Mouse (Mus musculus) ES-CJ7 (cell line): ENCODE measurements at regions not wholly inside any gene's neighbourhood (a gene's known extent, or its start where the extent isn't known, plus 50 kb on each side); places are given as distances from the start of the nearest gene placed in this dataset.

ENCODE experiments used
- DNase-seq: peaks from one replicate; pipeline ENCODE4 v3.0.0; 2011; ENCODE audit warnings: low read depth, low spot score

DNA sequence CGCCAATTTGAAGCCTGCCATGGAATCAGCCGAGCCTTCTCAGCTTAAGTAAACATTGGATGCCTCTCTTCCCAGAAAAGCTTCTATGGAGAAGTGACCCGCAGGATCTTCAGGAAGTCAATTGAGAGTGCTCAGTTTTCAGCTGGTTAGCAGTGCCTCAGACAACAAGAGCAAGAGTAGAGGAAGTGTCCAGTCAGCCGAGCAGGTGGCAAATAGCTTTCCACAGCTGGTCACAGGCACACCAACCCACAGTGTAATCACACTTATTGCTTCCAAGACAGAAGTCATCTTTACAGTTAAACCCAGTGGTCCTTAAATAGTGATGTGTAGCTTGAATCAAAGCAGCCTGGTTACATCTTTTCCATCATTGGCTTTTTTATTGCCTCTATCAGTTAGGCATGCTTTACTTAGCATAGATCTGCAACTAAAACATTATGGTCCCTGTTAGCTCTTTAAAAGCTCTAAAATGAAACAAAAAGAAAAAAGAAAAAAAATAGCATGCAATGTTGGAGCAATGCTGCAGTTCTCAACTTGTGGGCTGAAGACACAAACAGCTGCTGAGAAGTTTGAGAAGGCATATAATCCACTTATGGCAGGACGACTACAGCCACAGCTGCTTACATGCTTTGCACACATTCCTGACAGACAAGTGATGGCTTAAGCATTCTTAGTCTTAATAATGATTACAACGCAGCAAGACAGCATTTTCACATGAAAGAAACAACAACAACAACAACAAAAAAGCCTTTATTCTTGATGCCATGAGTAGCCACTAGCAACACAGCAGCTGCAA lies 444.5 kb downstream of the Tmem135 start:
- no peak for DNase-seq

DNA sequence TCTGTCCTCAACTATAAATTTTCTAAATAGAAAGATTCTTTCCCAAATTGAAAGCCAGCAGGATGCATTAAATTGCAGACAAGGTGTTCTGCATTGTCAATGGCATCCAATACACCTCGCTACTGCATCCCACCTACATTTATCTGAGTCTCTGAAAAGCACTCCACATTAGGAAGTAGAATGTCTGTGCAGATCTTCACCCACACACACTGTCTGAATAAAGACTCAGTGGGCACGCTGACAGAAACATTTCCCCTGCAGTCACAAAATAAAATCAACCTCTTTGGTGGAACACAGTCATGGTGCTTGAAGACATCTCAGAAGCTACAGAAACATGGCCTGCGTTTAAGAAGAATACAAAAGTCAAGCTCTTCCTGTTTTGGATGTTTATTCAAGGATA lies 449.0 kb downstream of the Tmem135 start:
- DNase-seq = no peak

DNA sequence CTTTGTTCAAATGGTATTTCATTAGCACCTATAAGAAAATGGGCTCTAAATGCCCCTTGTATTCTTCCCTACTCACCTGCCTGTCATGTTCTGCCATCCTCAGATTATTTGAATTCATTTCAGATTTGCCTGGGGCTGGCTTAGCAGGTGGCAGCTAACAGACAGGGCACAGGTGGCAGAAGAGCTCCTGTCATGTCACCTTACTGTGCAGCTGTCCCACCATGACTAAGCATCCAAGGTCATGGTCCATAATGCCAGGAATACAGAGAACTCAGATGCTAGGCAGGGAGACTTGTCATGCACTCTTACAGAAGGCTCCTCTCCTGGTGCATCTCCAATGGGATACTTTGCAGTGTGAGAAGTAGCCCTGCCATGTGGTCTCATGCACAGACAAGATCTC lies 458.7 kb downstream of the Tmem135 start:
- DNase-seq = no peak

DNA sequence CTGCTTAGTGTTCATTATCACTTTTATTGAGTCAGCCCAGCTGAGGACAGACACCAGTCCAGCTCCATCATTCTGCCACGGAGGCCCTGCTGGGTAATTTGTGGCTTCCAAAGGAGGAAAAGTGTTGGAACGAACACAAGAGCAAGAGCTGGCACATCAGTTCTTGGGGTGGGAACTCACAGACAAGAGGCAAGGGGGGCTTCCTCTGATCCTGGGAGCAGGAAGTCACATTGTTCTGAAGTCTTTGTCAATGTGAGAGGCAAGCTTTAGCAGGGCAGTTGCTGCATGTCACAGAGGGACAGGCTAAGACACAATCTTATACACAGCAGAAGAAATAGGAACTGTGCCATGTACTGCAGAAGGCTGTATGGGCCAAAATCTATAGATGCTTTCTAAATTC lies 459.1 kb downstream of the Tmem135 start:
- DNase-seq = no peak

DNA sequence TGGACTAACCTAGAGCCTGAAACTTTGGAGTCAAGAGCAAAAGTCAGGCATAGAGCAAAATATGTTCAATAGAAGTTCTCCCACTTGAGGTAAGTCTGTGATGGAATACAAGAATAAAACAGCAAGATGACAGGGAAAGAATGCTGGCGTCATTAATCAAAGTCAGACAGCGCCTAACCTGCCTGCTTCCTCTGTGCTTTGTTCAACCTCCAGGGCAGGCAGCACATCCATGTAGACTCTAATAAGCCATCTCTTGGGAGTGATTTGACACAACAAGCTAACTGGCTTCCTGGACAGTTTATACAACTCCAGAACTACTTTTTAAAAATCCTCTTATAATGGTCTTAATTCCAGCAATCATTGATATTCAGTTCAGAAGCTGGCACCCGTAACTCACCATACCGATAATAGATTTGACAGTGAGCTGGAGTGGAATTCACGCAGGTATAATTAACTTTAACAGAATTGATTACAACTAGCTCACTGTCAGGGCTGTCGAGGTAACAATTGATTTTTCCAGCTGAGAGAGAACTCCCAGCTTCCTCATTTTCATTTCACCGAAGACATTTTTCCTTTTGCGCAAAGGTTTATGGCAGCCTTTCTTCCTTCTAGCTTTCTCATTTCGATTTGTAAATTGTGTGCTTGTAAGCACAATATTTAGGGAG lies 462.6 kb downstream of the Tmem135 start:
- no peak for DNase-seq

DNA sequence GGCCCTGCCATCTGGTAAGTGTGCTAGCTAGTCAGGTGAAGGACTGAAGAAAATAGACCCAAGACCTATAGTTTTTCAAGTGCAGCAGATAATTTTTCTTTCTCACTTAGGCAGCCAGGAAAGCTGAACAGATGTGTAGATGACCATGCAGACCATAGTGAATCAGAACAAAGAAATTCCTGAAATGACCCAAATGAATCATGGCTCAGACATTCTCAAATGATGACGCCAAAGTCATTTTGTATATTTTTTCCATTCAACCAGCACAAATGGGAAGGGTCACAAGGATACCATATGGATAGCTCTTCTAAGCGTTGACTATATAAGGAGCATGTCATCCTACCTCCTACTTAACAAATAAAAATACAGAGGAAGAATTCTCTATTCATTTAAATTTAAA lies 463.8 kb downstream of the Tmem135 start:
- DNase-seq = no peak

DNA sequence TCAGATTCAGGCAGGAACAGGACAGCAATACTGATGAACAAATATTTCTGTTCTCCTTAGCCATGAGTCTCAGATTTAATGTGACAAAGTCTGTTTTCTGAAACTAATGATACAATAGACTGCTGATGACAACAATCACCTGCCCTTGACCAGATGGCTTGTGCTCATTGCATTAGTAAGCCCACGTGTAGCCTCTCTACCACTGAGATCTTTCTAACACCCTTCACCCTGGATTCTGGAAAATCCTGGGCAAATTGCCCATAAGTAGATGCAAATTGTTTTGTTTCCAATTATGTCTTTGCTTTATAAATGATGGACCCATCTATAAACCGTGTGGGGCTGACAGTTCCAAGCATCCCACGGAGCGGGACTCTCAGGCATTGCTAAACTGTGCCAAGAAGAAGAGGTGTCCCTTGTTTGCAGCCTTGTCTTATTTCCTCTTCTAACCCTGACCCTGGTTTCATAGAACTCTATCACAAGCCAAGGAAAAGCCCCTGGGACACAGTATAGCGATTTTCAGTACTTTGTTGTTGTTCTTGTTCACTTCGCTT lies 475.7 kb downstream of the Tmem135 start:
- no peak for DNase-seq
